Mouse (Mus musculus) adrenal gland, postnatal 10 days (tissue): ENCODE measurements around the gene Bspry. TPM values are rescaled to one million over a fixed set of nuclear protein-coding genes. Genes with fewer than 3 reads are reported as not detected.

Experiments used
- total RNA-seq, 2 experiments: library from RNA; stranded (reverse); gene quantifications; 2 replicates each; pipeline ENCODE4 v1.2.3; 2021

Gene Bspry
- total RNA-seq, 2 experiments from 2014 or later, result 0.93 to 1.1 TPM

Other genes with a start within 250 kb of the Bspry start
- gene Zfp37, start 249.0 kb upstream of the Bspry start, total RNA-seq, result 1 to 10 TPM; 5.0 to 6.0 TPM
- 10 to 100 TPM; 14.8 to 16.6 TPM for gene Slc31a2, start 217.5 kb upstream of the Bspry start, total RNA-seq
- gene Fkbp15, start 119.5 kb upstream of the Bspry start, total RNA-seq, result 10 to 100 TPM; 30.1 to 36.6 TPM
- 10 to 100 TPM; 59.3 to 59.5 TPM for gene Slc31a1, start 119.3 kb upstream of the Bspry start, total RNA-seq
- 10 to 100 TPM; 60.0 to 70.8 TPM for gene Cdc26, start 71.4 kb upstream of the Bspry start, total RNA-seq
- gene Prpf4, start 71.3 kb upstream of the Bspry start, total RNA-seq, result 10 to 100 TPM; 19.8 to 21.3 TPM
- not detected for gene Rnf183, start 44.8 kb upstream of the Bspry start, total RNA-seq
- 1 to 10 TPM; 2.4 to 3.7 TPM for gene Wdr31, start 9.2 kb upstream of the Bspry start, total RNA-seq
- gene Hdhd3, start 23.4 kb downstream of the Bspry start, total RNA-seq, result 10 to 100 TPM; 16.7 to 19.5 TPM
- gene Alad, start 39.9 kb downstream of the Bspry start, total RNA-seq, result 100 to 1,000 TPM; 110 to 122 TPM
- 10 to 100 TPM; 40.3 to 46.7 TPM for gene Pole3, start 45.0 kb downstream of the Bspry start, total RNA-seq
- gene 4933430I17Rik, start 45.3 kb downstream of the Bspry start, total RNA-seq, result under 1 TPM; 0.42 to 0.58 TPM
- 10 to 100 TPM; 37.0 to 58.7 TPM for gene Rgs3, start 79.8 kb downstream of the Bspry start, total RNA-seq